Mouse (Mus musculus): ENCODE data around the gene Mccc1.

The Mccc1 gene

DNA sequence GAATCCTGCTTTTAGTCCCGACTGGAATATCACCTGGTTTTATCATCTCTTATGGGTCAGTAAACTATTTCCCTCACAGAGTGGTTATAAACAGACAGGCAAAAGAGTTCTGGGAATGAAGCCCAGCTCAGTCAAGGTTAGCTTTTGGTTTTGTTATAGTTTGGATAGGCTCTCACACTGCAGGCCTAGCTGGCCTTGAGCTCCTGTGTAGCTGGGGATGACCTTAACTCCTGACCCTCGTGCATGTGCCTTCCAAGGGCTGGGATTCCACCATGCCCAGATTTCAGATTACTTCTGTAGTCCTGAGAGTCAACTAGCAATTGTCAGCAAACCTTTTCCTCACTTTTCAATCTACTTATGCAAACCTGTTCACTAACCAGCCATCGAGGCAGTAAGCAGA is 82.2 kb downstream of the Mccc1 start:
- in situ Hi-C loops (cut with MboI) = no loop called here

Data from mature B cell (primary cell).